Mouse (Mus musculus) induced T-regulatory cell, adult 2 months (primary cell): ENCODE results near the gene Smarcb1.
A peak's percentile ranks its signal among the peaks of the same experiment; 100 is the strongest.

Experiments used
- DNase-seq: peaks from one replicate; pipeline ENCODE4 v3.0.0-alpha.2; 2012; ENCODE audit warnings: low read depth

The Smarcb1 gene

GRCm38 (mm10) chr10:75856155-75856907 lies 65.1 kb downstream of the Smarcb1 start:
- no peak for DNase-seq

- no peak for DNase-seq
Measured at GRCm38 (mm10) chr10:75855416-75855981, 65.9 kb downstream of the Smarcb1 start.

- DNase-seq = no peak
Measured at GRCm38 (mm10) chr10:75854791-75855190, 66.6 kb downstream of the Smarcb1 start.

- DNase-seq = no peak
Measured at GRCm38 (mm10) chr10:75854096-75854495, 67.3 kb downstream of the Smarcb1 start.

GRCm38 (mm10) chr10:75853452-75853851 lies 68.0 kb downstream of the Smarcb1 start:
- peak; percentile 95 for DNase-seq

GRCm38 (mm10) chr10:75852539-75853125 lies 68.8 kb downstream of the Smarcb1 start:
- no peak for DNase-seq

- DNase-seq = no peak
Measured at GRCm38 (mm10) chr10:75851681-75852080, 69.7 kb downstream of the Smarcb1 start.

GRCm38 (mm10) chr10:75851076-75851475 lies 70.3 kb downstream of the Smarcb1 start:
- DNase-seq = no peak

- DNase-seq = no peak
Measured at GRCm38 (mm10) chr10:75848382-75848781, 73.0 kb downstream of the Smarcb1 start.
